ENCODE assay signal across 19 mouse cellular contexts in genomic region chr3:135798665-135799064, GRCm38 (mm10). TPM values are rescaled to one million over a fixed set of nuclear protein-coding genes. Genes with fewer than 3 reads are reported as not detected.
A peak's percentile ranks its signal among the peaks of the same experiment; 100 is the strongest.
DNase-seq lines count a peak whose midpoint lies in the region; ATAC-seq and TF ChIP-seq lines count a peak whose summit lies in the region.
"Had no signal": no experiment of that assay in that cellular context is flagged by ENCODE, and none has a peak within 500 bp of the region (broad histone marks: within the 10 kb centered on the region; RNA-seq: fewer than 3 reads in every experiment).

No protein-coding gene starts in this region.

- TF ChIP-seq EP300 in stomach, postnatal 0 days (optimal IDR thresholded peaks at IDR 0.05) = no peak

- H3K9me3 ChIP-seq in limb, embryonic 14.5 days (ENCODE audit: control insufficient read depth, low read length) = no peaks in the 10 kb centered on the region
- no peaks in the 10 kb centered on the region for H3K9me3 ChIP-seq in limb, embryonic 10.5 days (replicated peaks)
- H3K9me3 ChIP-seq in stomach, postnatal 0 days (ENCODE audit: control insufficient read depth, low read length) = no peaks in the 10 kb centered on the region
- H3K9me3 ChIP-seq: embryonic facial prominence, embryonic 12.5 days; heart, embryonic 13.5 days; limb, embryonic 15.5 days had no signal

- ATAC-seq in limb, embryonic 14.5 days (ENCODE audit: low FRiP score, low read depth) = no peak
- ATAC-seq in stomach, postnatal 0 days (ENCODE audit: low FRiP score, low TSS enrichment) = peak; percentile 79; the same call in 1 of the 2 replicates
- ATAC-seq: CD4-positive, CD25-positive, alpha-beta regulatory T cell, adult 4 months; forebrain, postnatal 0 days had no signal

- H3K27ac ChIP-seq in limb, embryonic 14.5 days (replicated peaks; ENCODE audit: low read depth, low read length) = no peak overlapping the region
- no peak overlapping the region for H3K27ac ChIP-seq in limb, embryonic 10.5 days
- no peak overlapping the region for H3K27ac ChIP-seq in stomach, postnatal 0 days (replicated peaks)
- H3K27ac ChIP-seq: embryonic facial prominence, embryonic 12.5 days; heart, embryonic 13.5 days; hindbrain, embryonic 14.5 days; limb, embryonic 15.5 days had no signal

- no peak overlapping the region for H3K4me3 ChIP-seq in limb, embryonic 14.5 days (replicated peaks; ENCODE audit: low read length)
- H3K4me3 ChIP-seq in limb, embryonic 10.5 days = no peak overlapping the region
- no peak overlapping the region for H3K4me3 ChIP-seq in stomach, postnatal 0 days (ENCODE audit: low read depth, low read length)
- H3K4me3 ChIP-seq: embryonic facial prominence, embryonic 12.5 days; heart, embryonic 13.5 days; limb, embryonic 15.5 days had no signal

- H3K4me2 ChIP-seq in limb, embryonic 14.5 days (replicated peaks; ENCODE audit: low read depth, low read length, severe bottlenecking) = no peak overlapping the region
- H3K4me2 ChIP-seq in stomach, postnatal 0 days (replicated peaks; ENCODE audit: low read depth) = no peak overlapping the region
- H3K4me2 ChIP-seq: embryonic facial prominence, embryonic 12.5 days; heart, embryonic 13.5 days; hindbrain, embryonic 14.5 days; limb, embryonic 15.5 days had no signal

- H3K9ac ChIP-seq in limb, embryonic 14.5 days (ENCODE audit: low read depth, low read length, severe bottlenecking) = no peak overlapping the region
- no peak overlapping the region for H3K9ac ChIP-seq in stomach, postnatal 0 days (ENCODE audit: low read length)
- H3K9ac ChIP-seq: embryonic facial prominence, embryonic 12.5 days; forebrain, postnatal 0 days; heart, embryonic 13.5 days; hindbrain, embryonic 14.5 days; limb, embryonic 15.5 days had no signal

- TF ChIP-seq POLR2A in limb, embryonic 14.5 days (IDR thresholded peaks at IDR 0.05; ENCODE audit: borderline replicate concordance, extremely low read depth, insufficient read depth, insufficient read length) = no peak

- 9% methylated on average over 1 of the region's 1 CpGs for WGBS in limb, embryonic 14.5 days
- 57% methylated on average over 1 of the region's 1 CpGs for WGBS in limb, embryonic 10.5 days
- 6% methylated on average over 1 of the region's 1 CpGs for WGBS in stomach, postnatal 0 days

- DNase-seq in adrenal gland, postnatal 10 days = peak; percentile 5
- no peak for DNase-seq in adrenal gland, adult 8-10 months
- peak; percentile 68 for DNase-seq in limb, embryonic 14.5 days (ENCODE audit: low spot score)
- DNase-seq in limb, embryonic 10.5 days (ENCODE audit: low spot score) = no peak
- DNase-seq in urinary bladder, postnatal 14 days (ENCODE audit: low spot score) = peak; percentile 41
- no peak for DNase-seq in urinary bladder, postnatal 25 days (ENCODE audit: low spot score)
- peak; percentile 48 for DNase-seq in stomach, postnatal 0 days (ENCODE audit: low spot score)
- DNase-seq in layer of hippocampus, postnatal 36 days = no peak
- DNase-seq: cerebellum, adult 2 months; forebrain, postnatal 0 days; heart, adult 11 months; right cerebral cortex, postnatal 14 days; spleen, adult 18-20 months; thymus, adult 2 months had no signal

- H3K36me3 ChIP-seq in limb, embryonic 14.5 days (ENCODE audit: control insufficient read depth, insufficient read depth, low read length) = no peaks in the 10 kb centered on the region
- H3K36me3 ChIP-seq in limb, embryonic 10.5 days = no peaks in the 10 kb centered on the region
- no peaks in the 10 kb centered on the region for H3K36me3 ChIP-seq in stomach, postnatal 0 days (ENCODE audit: control insufficient read depth, insufficient read depth, low read length)
- H3K36me3 ChIP-seq: embryonic facial prominence, embryonic 12.5 days; heart, embryonic 13.5 days; limb, embryonic 15.5 days had no signal

- TF ChIP-seq CTCF in stomach, postnatal 0 days (IDR thresholded peaks at IDR 0.05; ENCODE audit: low read depth) = no peak

- no peaks in the 10 kb centered on the region for H3K27me3 ChIP-seq in limb, embryonic 14.5 days (ENCODE audit: control insufficient read depth, insufficient read depth, low read length)
- no peaks in the 10 kb centered on the region for H3K27me3 ChIP-seq in limb, embryonic 10.5 days (ENCODE audit: low read depth, poor library complexity, severe bottlenecking)
- H3K27me3 ChIP-seq in stomach, postnatal 0 days (ENCODE audit: control insufficient read depth, insufficient read depth, low read length) = no peaks in the 10 kb centered on the region
- H3K27me3 ChIP-seq: embryonic facial prominence, embryonic 12.5 days; heart, embryonic 13.5 days; limb, embryonic 15.5 days had no signal

- no peaks in the 10 kb centered on the region; the same call in 1 of the 2 replicates for H3K4me1 ChIP-seq in limb, embryonic 14.5 days (ENCODE audit: control insufficient read depth, insufficient read depth, low read length)
- no peaks in the 10 kb centered on the region for H3K4me1 ChIP-seq in limb, embryonic 10.5 days
- no peaks in the 10 kb centered on the region for H3K4me1 ChIP-seq in stomach, postnatal 0 days (replicated peaks; ENCODE audit: control insufficient read depth, insufficient read depth)
- H3K4me1 ChIP-seq: embryonic facial prominence, embryonic 12.5 days; heart, embryonic 13.5 days; limb, embryonic 15.5 days had no signal

RNA-seq across cellular contexts. Expression of gene Slc39a8, which starts 26.4 kb away (rescaled TPM):
- 1 to 10 TPM; 6.7 to 8.9 TPM for total RNA-seq in adrenal gland, postnatal 10 days (2021)
- total RNA-seq in adrenal gland, adult 8-10 months (2022) = 1 to 10 TPM; 1.9 to 3.4 (median 2.9) TPM
- 3.9 and 4.2 TPM in 2 replicates for polyA plus RNA-seq in limb, embryonic 14.5 days (2012; rRNA removed)
- 5.3 and 5.9 TPM in 2 replicates for polyA plus RNA-seq in limb, embryonic 14.5 days (2014; fragmentation: Nextera tagmentation; extraction: Ambion mirVana)
- 10.0 and 13.8 TPM in 2 replicates for polyA plus RNA-seq in limb, embryonic 10.5 days (2016; fragmentation: Nextera tagmentation; extraction: Ambion mirVana)
- polyA plus RNA-seq in stomach, postnatal 0 days (2015; fragmentation: Nextera tagmentation; extraction: Ambion mirVana) = 2.6 and 3.6 TPM in 2 replicates
- total RNA-seq in layer of hippocampus, postnatal 36 days (2021) = 1 to 10 TPM; 2.7 to 3.6 TPM

Comparison
In these comparisons a context has a peak if more than half of its experiments do, and no peak if none do; other contexts are left out.
1. DNase-seq: peak in adrenal gland, postnatal 10 days (single experiment), limb, embryonic 14.5 days (single experiment), urinary bladder, postnatal 14 days (single experiment) and stomach, postnatal 0 days (single experiment); none in adrenal gland, adult 8-10 months (single experiment), limb, embryonic 10.5 days (single experiment), urinary bladder, postnatal 25 days (single experiment) and layer of hippocampus, postnatal 36 days (0 of 2).